21 mouse cellular contexts compared by ENCODE assay signal in the genomic region with DNA sequence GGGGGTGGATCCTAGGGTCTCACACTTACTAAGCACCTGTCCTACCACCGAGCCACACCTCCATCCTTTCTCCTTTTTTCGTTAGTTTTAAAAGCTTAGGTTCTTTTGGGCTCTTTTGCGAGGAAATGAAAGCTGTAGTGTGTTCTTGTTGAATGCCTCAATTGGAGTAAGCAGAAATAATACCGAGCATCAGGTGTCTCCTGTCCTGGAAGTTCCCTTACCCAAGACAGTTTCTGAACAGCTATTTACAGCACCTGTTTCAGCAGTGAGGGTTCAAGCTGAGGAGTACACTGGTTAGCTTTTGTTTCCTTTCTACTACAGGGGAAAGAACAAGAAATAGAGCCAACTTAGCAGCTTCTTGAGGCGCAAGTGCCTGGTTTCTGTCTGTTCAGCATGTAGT.
"Had no signal": no experiment of that assay in that cellular context is flagged by ENCODE, and none has a peak within 500 bp of the region (broad histone marks: within the 10 kb centered on the region; RNA-seq: fewer than 3 reads in every experiment).

No protein-coding gene starts in this region.

- DNase-seq: kidney, adult 2 months; kidney, postnatal 36 days; layer of hippocampus, postnatal 36 days; lung, adult 18-20 months; lung, postnatal 10 days; lung, postnatal 36 days; right cerebral cortex, adult 18-20 months; right cerebral cortex, postnatal 25 days; thymus, adult 2 months; thymus, postnatal 14 days; thymus, postnatal 4 days had no signal

- H3K4me2 ChIP-seq: lung, embryonic 15.5 days; midbrain, embryonic 13.5 days; neural tube, embryonic 12.5 days; neural tube, embryonic 15.5 days had no signal

- H3K27me3 ChIP-seq: lung, embryonic 15.5 days; midbrain, embryonic 13.5 days; neural tube, embryonic 12.5 days; neural tube, embryonic 15.5 days had no signal

- H3K9ac ChIP-seq: liver, embryonic 14.5 days; lung, embryonic 15.5 days; midbrain, embryonic 13.5 days; neural tube, embryonic 12.5 days; neural tube, embryonic 15.5 days had no signal

- H3K4me3 ChIP-seq: left cerebral cortex, adult 2 months; lung, embryonic 15.5 days; megakaryocyte, embryonic 14.5 days; midbrain, embryonic 10.5 days; midbrain, embryonic 13.5 days; neural tube, embryonic 12.5 days; neural tube, embryonic 15.5 days had no signal

- H3K36me3 ChIP-seq: lung, embryonic 15.5 days; midbrain, embryonic 10.5 days; midbrain, embryonic 13.5 days; neural tube, embryonic 12.5 days; neural tube, embryonic 15.5 days had no signal

- H3K9me3 ChIP-seq: lung, embryonic 15.5 days; megakaryocyte, embryonic 14.5 days; midbrain, embryonic 10.5 days; midbrain, embryonic 13.5 days; neural tube, embryonic 12.5 days; neural tube, embryonic 15.5 days had no signal

- H3K27ac ChIP-seq: kidney, postnatal 0 days; left cerebral cortex, adult 2 months; liver, embryonic 14.5 days; lung, embryonic 15.5 days; midbrain, embryonic 10.5 days; midbrain, embryonic 13.5 days; neural tube, embryonic 12.5 days; neural tube, embryonic 15.5 days; stomach, postnatal 0 days had no signal
